Mouse (Mus musculus): ENCODE measurements around the gene Atp8a1.

GRCm38 (mm10) chr5:67848511-67849014 is 1.3 kb upstream of the Atp8a1 start:
- no peak for TF ChIP-seq CTCF (IDR thresholded peaks at IDR 0.05; ENCODE audit: low read depth, low read length)
- TF ChIP-seq POLR2A (IDR thresholded peaks at IDR 0.05; ENCODE audit: extremely low read depth, insufficient read depth, low read length) = no peak
